Mouse (Mus musculus) gastrocnemius, adult 18-20 months (tissue): ENCODE measurements around the gene Zfp213. TPM values are rescaled to one million over a fixed set of nuclear protein-coding genes. Genes with fewer than 3 reads are reported as not detected.

Experiments used
- DNase-seq: peaks from one replicate; pipeline ENCODE4 v3.0.0; 2021; ENCODE audit warnings: low spot score
- total RNA-seq, 2 experiments: library from RNA; stranded (reverse); gene quantifications; 2 replicates each; pipeline ENCODE4 v1.2.3; 2021

Gene Zfp213
- total RNA-seq, 2 experiments from 2014 or later, result 2.1 to 2.8 TPM

DNA sequence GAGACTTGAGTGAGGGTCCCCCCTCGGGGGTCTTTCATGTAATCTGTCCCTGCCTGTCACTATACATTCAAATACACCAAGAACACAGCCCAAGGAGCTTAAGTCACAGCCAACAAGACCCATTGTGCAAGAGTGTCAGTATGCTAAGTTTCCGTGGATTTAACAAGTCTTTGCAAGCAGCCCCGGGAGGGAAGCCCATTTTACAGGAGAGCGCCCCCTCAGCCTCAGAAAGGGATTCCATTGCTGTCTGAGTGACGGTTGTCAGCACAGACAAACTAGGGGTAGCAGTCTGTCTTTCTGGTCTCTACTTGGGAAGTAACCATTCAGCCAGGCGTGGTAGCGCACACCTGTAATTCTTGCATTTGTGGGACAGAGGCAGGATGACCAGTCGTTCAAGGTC lies 10.1 kb upstream of the Zfp213 start:
- no peak for DNase-seq

DNA sequence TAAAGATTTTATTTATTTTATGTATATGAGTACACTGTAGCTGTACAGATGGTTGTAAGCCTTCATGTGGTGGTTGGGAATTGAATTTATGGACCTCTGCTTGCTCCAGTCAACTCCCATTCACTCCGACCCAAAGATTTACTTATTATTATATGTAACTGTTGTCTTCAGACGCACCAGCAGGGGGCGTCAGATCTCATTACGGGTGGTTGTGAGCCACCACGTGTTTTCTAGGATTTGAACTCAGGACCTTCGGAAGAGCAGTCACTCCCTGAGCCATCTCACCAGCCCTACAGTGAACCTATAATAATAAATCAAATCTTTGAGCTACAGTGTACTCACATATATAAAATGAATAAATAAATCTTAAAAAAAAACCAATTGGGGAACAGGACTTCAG lies 8.0 kb upstream of the Zfp213 start:
- DNase-seq, result no peak

DNA sequence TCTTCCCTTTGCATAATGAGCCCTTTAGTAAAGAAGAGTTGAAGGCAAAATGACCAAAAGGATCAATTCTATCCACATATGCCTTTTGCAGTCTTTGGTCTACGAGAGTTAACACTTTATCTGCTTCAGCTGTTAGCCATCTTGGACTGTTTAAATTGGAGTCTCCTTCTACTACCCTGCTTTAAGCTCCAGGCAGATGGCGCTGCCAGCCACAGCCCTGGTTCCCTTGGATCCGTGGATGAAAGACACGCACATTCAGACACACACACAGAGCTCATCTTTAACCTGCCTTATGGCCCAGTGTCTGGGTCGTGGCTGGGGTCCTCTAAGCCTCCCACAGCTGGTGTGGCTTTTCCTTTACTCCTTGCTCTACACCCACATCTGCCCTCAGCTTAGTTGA lies 7.0 kb upstream of the Zfp213 start:
- no peak for DNase-seq

DNA sequence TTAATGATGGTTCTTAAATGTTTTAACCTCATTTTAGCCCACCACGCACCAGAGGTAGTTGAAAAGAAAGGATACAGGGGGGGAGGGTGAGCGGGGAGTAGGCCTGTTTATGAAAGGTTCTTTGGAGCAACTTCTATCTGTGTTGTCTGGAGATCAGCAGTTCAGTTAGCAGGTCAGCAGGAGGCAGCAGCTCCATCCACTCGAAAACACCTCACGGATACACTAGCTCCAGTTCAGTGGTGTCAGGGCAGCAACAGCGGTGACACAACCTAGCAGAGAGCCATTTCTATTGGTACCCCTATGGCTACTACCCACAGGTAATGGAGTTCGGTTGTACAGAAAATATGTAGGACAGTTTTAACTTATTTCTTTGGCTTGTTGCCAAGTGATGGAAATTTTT lies 6.0 kb upstream of the Zfp213 start:
- DNase-seq, result peak; percentile 28

DNA sequence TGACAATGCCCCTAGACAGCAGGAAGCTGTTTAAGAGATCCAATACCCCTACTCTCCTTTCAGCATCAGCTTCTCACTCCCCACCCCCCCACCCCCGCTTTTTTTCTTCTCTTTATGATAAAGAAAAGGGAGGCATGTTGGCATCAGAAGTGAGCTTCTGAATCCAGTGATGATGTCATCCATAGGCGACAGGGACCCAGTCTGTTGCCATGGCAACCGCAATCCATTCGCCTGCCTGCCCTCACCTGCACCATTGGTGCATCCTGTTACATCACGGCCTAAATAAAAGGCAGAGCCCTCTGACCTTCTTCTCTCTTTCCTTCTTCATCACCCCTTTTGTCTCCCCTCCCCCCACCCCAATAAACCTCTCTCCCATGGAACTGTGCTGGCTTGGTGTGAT lies 4.3 kb upstream of the Zfp213 start:
- no peak for DNase-seq

DNA sequence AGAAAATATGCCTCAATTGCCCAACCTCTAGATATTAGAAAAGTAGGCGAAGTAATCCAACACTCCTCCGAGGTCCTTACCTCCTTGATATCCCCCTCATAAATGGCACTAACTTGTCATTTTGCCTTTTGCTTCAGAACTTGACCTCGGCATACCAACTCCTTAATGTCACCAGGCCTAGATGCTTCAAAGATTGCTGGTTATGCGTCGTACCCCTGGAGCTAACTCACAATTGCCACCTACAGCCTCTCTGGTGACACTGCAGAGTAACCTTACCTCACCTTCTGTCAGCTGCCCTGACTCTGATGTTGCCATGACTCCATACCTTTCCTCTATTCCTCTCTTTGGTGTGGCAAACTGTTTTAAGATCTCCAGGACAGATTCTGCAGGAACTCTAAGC lies 2.7 kb upstream of the Zfp213 start:
- DNase-seq, result no peak

DNA sequence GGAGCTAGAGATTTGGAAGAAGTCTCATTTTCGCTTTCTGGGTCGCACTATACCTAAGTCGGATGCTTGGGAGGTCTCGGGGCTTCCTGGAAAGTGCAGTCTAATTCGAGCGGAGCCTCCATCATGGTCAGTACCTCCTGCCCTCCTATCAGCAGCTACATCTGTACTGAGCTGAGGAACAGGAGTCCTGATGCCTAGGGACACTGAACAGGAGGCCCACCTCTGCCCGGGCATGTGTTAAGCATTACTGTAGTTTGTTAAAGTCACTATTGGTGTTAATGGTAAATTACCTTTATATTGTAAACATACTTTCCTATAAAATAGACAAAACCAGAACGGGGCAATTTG lies 304 bp upstream of the Zfp213 start:
- no peak for DNase-seq

DNA sequence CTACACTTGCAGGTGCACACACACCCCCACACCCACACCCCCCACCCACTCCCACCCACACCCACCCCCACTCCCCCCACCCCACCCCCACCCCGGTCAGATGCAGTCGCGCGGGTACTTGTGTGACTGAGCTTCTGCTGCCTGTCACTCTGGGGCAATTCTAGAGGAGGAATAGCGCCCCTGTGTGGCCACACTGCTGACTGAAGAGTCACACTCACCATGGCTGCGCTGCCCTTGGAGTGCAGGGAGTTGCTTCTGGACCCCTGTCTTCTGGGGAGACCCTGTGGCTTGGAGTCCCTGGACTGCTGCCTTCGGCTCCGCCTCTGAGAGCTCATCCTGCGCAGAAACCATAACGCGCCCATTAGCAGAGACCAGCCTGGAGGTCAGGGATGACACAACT lies 4.3 kb downstream of the Zfp213 start:
- DNase-seq, result peak; percentile 26

DNA sequence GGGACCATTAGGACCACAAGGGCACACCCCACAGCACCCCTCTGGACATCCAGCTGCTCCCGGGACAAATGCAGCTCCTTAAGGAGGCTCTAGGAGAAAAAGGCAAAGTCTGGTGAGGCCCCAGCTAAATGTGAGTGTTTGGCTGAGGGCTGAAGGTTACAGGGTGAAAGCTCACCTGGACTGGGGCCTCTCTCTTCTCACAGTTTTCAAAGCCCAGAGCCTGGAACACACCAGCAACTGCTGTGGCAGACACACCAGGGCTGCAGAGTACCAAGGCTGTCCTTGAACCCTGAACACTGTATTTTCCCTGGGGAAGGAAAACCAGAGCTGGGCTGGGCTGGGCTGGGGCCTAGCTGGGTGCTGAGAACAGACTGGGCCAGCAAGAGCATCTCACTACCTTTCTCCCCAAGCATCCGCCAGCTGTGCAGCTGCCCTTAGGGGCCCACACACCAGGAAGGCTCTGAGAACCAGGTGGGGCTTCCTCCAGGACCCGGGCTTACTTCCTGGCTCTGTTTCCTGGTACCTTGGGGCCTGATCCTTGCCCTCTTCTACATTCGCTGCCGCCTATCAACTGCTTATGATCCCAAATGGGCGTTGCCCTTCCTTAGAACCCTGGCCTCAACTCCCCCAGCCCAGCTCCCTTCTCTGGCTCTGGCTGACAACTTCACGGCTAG lies 8.7 kb downstream of the Zfp213 start:
- DNase-seq, result no peak

DNA sequence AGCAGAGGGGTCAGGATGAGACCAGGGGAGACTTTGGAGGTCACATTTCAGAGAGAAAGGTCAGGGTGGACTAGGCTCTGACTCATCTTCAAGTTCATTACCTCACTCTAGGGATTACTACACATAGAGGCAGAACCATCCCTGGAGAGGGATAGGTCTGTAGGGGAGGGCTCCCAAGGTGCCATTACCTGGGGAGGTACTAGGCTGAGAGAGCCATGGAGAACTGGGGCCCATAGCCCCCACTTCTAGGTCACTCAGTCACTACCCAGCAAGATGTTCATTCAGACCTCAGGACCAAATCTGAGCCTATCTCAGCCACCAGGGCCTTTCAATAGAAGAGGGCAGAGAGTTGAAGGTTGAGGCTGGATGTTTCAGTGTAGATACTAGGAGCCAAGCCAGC lies 9.7 kb downstream of the Zfp213 start:
- no peak for DNase-seq

DNA sequence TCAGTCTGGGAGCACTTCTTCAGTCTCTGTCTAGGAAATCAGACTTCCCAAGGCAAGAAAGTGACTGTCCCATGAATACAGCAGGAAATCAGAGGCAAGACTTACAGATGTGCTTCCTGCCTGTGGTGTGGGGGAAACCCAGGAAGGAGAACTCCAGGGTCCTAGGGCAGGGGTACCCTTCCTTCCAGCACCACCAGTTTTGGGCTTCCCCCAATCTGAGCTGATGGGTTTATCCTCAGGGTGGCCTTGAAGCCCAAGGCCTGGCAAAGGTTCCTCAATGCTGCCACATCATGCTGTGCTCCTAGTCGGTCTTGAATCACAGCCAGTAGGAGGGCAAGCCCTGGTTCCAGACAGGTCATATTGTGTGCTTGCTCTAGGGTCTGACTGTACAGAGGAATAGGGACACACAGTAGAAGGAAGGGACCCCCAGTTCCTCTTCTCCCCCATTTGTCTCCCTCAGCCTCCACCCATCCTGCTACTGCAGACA lies 10.4 kb downstream of the Zfp213 start:
- DNase-seq, result no peak

DNA sequence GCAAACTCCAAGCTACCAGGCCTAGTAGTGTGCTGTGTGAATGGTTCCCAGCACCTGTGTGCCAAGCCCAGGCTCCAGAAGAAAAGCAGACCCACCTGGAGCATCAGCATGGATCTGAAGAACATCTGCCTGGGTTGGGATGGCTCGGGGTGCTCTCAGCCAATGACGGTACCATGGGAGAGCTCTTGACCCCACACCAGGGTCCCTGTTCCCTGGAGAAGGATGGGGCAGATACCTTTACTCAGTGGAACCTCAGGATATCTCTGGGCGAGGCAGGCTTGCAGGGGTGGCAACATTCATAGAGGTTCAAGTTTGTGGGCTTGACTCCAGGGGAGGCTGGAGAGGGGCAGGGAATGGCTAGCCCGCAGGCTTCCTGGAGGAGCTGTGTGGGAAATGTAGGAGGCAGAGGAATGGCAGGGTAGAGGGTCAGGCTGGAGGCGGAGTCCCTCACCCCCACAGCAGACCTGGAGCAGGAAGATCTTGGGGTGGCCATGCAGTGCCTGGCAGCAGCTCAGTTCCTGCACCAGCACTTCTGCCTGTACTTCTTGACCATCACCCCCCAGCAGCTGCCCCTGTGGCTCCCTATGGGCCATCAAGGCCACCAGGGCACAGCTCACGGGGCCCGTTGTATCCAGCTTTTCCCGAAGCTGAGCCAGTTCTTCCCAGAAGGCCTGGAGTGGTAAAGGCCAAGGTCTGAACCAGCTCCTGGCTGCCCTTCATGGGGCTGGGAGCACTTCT lies 11.0 kb downstream of the Zfp213 start:
- DNase-seq, result no peak

DNA sequence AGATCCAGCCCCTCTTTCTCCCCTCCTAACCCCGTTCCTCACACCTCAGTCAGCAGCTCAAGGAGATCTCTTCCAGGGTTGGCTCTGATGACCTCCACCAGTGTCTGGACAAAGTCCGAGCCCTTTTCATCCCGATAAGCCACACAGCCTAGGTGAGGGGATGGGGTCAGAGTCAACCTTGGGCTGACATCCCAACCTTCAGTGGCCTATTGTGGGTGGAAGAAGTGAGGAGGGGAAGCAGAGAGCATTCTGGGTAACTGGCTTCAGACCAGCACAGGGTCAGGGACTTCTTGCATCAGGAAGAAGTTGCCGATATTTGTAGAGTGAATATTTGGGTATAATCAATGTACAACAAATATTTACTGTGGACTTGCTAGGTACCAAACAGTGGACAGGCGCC lies 12.1 kb downstream of the Zfp213 start:
- no peak for DNase-seq

DNA sequence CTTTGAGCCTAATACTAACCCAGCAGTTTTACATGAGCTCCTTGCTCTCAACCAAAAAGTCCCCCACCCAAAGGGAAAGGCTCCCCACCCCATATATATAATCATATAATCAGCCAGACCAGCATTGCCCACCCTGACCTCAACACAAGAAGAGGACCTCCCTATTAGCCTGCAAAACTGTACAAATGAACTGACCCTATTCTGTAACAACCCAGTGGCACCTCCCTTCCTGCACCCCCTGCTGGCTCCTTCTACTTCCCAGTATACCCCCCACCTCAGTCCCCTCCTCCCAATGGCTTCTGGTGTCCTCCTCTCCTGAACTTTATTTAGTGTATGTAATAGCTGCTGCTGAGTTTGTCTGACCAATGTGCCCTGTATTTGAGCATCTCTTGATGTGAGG lies 12.6 kb downstream of the Zfp213 start:
- DNase-seq, result no peak

DNA sequence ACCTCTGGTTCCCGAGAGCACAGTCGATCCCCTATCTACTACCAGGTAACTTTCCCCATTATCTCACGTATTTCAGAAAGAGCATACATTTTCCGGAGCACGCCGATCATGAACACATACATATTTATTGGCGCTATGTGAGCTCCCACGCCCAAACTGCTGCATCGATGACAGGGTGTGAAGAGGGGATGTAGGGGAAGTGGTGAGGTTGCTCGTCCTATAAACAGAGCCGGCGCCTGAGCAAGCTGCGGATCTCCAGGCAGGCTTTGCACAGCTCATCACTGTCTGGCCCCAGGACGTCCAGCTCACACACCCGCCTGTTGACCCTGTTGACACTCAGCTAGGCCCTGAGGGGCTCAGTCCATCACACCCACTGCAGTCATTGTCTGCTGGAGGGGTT lies 13.2 kb downstream of the Zfp213 start:
- DNase-seq, result no peak

DNA sequence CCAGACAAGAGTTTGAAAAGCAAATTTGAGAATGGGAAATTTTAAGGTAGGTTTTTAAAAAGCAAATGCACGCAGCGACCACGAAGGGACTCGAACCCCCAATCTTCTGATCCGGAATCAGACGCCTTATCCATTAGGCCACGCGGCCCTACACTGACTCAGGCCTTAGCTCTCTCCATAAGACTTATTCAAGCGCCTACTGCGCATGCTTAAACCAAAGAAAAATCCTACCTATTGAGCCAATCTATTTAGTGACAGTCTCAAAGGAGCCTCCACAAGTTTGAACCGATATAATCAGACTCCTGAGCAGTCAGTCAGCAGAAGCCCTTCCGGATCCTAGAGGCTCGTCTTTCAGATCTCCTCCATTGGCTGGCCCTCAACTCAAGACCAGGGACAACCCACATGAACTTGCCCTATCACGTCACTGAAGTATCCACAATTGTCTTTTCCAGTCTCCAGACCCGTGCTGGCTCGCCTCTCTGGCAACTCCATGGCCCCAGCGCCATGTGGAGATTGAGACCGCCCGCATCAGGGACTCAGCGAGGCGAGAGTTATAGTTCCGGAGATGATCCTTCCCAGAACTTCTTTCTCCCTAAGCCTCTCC lies 13.7 kb downstream of the Zfp213 start:
- DNase-seq, result peak; percentile 95

DNA sequence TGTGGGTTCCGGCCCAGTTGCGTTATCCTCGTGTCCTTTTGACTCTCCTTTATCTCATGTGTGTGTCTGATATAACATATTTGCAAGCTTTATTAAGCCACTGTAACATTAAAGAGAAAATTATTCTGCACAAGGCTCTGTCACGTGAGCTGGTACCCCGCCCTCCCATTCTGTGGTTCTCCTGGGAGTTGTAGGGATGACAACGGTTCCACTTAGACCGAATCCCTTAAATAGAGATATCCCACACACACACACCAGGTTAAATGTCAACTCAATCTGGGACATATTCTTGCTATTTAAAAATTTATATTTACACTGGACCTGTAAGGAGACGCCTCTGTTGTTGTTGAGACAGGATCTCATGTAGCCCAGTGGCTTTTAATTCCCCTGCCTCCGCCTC lies 14.6 kb downstream of the Zfp213 start:
- DNase-seq, result no peak

DNA sequence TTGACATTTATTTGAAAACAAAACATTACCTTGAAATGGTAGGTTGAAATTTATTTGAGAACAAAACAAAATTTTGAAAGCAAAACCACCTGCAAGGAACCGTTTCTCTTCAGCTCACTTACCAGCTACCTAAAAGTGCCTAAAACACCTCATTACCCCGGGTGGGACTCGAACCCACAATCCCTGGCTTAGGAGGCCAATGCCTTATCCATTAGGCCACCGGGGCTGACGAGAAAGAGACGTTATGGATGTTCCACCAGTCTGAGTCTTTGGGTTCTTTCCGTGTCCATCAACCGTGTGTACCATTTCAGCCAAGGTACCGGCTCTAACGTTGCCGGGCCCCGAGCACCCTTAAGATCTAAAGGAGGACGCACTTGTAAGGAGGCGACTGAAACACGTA lies 15.4 kb downstream of the Zfp213 start:
- DNase-seq, result peak; percentile 81

DNA sequence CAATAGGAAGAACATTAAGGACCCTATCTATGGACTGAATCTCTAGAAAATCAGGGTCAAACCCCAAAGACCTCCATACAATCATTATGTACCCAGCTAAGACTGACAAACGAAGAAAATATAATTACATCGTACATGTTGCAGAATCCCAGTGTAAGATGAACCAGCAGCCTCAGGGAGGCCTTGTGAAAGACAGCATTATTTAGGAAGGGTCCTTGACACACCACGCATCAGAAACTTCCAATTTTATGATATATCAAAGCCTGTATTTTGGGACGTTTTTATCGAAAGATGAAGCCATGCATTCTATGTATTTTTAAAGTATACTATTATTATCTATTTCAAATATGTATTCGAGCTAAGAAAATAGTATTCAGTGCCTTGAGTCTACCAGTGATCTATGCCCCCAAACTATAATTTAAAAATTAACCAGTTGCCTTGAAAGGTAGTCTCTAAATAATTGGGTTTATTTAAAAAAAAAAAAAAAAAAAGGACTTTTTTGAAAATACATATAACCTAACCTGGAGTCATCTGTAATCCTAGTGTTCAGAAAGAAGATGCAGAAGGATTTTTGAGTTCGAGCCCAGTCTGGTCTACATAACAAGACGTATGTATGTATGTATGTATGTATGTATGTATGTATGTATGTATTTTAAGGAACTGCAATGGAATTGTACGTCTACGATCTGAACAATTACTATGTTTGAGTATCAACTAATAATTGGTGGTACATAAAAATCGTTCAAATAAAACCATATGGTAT lies 16.2 kb downstream of the Zfp213 start:
- peak; percentile 0 for DNase-seq

DNA sequence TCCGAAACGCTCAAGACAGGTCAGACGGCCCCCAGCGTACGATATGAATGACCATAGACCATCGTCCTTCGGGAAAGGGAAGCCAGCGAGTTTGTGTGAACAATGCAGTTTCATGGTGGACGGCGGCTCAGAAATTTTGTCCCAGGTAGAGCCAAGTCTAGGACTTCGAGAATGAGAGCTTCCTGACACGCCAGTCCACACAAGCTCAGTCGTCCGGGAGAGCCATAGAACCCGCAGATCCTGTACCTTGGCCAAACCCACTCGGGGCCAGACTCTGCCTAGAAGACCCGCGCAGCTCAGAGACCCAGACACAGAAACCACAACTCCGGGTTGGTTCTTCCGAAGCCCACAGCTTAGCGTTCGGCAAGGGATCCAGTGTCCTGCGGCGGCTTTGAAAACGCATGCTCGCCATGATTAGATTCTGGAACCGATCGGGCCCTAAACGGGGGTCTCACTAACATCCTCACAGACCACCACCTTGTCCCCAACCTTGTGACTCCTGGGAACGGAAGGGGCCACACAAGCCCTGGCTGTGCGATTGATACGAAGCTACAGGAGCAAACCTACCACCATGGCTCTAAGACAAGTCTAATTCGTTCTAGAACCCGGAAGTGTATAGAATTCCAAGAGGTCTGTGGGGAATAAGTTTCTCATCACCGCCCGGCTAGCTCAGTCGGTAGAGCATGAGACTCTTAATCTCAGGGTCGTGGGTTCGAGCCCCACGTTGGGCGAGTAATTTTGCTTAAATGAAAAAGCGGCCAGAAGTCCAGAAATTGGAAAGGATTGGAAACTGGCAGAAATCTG lies 17.1 kb downstream of the Zfp213 start:
- peak; percentile 87 for DNase-seq

DNA sequence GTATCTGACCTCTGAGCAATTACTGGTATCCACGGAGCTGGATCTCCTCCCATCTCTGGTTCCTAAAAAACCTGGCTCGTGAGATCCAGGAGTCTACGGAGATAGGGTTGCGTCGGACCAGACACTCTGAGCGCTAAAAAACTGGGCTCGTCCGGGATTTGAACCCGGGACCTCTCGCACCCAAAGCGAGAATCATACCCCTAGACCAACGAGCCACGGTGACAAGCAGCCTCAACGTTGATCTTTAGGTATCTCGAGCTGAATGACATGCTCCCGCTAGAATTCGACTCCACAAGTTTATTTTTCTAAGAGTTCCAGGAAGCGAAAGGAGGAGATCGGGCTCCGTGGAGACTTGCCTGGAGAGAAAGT lies 17.7 kb downstream of the Zfp213 start:
- peak; percentile 80 for DNase-seq
